Mouse (Mus musculus) small intestine, adult 2 months (tissue): ENCODE data around the gene Gm10719. TPM values are rescaled to one million over a fixed set of nuclear protein-coding genes. Genes with fewer than 3 reads are reported as not detected.
"Not testable (repeated sequence)": the region's sequence is repeated elsewhere in the genome, so short reads cannot be mapped to it uniquely, and the experiment has no call there.

ENCODE experiments used
- H3K27ac ChIP-seq: fragments of 200-500 bp; 2 replicates; pipeline ENCODE4 v1.5.1; 2012; ENCODE audit warnings: low read depth, low read length, control low read depth, inconsistent platforms; ENCODE audit not compliant: insufficient read depth
- H3K27me3 ChIP-seq: fragments of 200-500 bp; 2 replicates; pipeline ENCODE4 v1.6.1; 2012; ENCODE audit warnings: mild to moderate bottlenecking, moderate library complexity, low read length, inconsistent platforms; ENCODE audit not compliant: control insufficient read depth, insufficient read depth
- H3K36me3 ChIP-seq: fragments of 200-500 bp; 2 replicates; pipeline ENCODE4 v1.6.1; 2012; ENCODE audit warnings: mild to moderate bottlenecking, low read length, control low read depth, inconsistent platforms; ENCODE audit not compliant: control insufficient read depth, insufficient read depth
- H3K4me1 ChIP-seq: fragments of 200-500 bp; 2 replicates; pipeline ENCODE4 v1.6.1; 2012; ENCODE audit warnings: low read length, inconsistent platforms, mixed read lengths; ENCODE audit not compliant: control insufficient read depth, insufficient read depth, insufficient read length
- H3K4me3 ChIP-seq: fragments of 200-500 bp; 2 replicates; pipeline ENCODE4 v1.5.1; 2012; ENCODE audit warnings: low read depth, mild to moderate bottlenecking, control low read depth, inconsistent platforms, low read length, moderate library complexity
- WGBS: fragments of 180-500 bp; shearing (Covaris S2); methylation state at CpG from one replicate; pipeline ENCODE4 v1.1.7; 2018; 5-methylcytosine and 5-hydroxymethylcytosine counted together
- polyA plus RNA-seq: library from polyadenylated mRNA; depleted of rRNA; stranded (reverse); fragments of >200 nt; gene quantifications from 2 replicates; pipeline ENCODE4 v1.2.3, GENCODE M21; 2012; rRNA removed

The Gm10719 gene
- polyA plus RNA-seq, 1 experiment = not detected

DNA sequence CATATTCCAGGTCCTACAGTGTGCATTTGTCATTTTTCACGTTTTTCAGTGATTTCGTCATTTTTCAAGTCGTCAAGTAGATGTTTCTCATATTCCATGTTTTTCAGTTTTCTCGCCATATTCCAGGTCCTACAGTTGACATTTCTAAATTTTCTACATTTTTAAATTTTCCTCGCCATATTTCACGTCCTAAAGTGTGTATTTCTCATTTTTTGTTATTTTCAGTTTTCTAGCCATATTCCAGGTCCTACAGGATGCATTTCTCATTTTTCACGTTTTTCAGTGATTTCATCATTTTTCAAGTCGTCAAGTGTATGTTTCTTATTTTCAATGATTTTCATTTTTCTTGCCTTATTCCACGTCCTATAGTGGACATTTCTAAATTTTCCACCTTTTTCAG is 9.5 kb downstream of the Gm10719 start:
- not testable (repeated sequence) for H3K4me1 ChIP-seq, H3K27ac ChIP-seq, H3K36me3 ChIP-seq, H3K4me3 ChIP-seq, H3K27me3 ChIP-seq
- WGBS = 70% methylated on average over 9 of the region's 9 CpGs

DNA sequence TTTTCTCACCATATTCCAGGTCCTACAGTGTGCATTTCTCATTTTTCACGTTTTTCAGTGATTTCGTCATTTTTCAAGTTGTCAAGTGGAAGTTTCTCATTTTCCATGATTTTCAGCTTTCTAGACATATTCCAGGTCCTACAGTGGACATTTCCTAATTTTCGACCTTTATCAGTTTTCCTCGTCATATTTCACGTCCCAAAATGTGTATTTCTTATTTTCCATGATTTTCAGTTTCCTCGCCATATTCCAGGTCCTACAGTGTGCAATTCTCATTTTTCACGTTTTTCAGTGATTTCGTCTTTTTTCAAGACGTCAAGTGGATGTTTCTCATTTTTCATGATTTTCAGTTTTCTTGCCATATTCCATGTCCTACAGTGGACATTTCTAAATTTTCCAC is 10.0 kb downstream of the Gm10719 start:
- not testable (repeated sequence) for H3K36me3 ChIP-seq, H3K27ac ChIP-seq, H3K4me3 ChIP-seq, H3K4me1 ChIP-seq, H3K27me3 ChIP-seq
- WGBS = 75% methylated on average over 9 of the region's 9 CpGs

DNA sequence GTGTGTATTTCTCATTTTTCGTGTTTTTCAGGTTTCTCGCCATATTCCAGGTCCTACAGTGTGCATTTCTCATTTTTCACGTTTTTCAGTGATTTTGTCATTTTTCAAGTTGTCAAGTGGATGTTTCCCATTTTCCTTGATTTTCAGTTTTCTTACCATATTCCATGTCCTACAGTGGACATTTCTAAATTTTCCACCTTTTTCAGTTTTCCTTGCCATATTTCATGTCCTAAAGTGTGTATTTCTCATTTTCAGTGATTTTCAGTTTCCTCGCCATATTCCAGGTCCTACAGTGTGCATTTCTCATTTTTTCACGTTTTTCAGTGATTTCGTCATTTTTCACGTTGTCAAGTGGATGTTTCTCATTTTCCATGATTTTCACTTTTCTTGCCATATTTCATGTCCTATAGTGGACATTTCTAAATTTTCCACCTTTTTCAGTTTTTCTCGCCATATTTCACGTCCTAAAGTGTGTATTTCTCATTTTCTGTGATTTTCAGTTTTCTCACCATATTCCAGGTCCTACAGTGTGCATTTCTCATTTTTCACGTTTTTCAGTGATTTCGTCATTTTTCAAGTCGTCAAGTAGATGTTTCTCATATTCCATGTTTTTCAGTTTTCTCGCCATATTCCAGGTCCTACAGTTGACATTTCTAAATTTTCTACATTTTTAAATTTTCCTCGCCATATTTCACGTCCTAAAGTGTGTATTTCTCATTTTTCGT is 12.2 kb downstream of the Gm10719 start:
- not testable (repeated sequence) for H3K4me1 ChIP-seq, H3K27me3 ChIP-seq, H3K27ac ChIP-seq, H3K4me3 ChIP-seq, H3K36me3 ChIP-seq
- 68% methylated on average over 13 of the region's 16 CpGs for WGBS

DNA sequence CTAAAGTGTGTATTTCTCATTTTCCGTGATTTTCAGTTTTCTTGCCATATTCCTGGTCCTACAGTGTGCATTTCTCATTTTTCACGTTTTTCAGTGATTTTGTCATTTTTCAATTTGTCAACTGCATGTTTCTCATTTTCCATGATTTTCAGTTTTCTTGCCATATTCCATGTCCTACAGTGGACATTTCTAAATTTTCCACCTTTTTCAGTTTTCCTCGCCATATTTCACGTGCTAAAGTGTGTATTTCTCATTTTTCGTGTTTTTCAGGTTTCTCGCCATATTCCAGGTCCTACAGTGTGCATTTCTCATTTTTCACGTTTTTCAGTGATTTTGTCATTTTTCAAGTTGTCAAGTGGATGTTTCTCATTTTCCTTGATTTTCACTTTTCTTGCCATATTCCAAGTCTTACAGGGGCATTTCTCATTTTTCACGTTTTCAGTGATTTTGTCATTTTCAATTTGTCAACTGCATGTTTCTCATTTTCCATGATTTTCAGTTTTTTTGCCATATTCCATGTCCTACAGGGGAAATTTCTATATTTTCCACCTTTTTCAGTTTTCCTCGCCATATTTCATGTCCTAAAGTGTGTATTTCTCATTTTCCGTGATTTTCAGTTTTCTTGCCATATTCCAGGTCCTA is 13.6 kb downstream of the Gm10719 start:
- not testable (repeated sequence) for H3K27ac ChIP-seq, H3K4me1 ChIP-seq, H3K27me3 ChIP-seq, H3K36me3 ChIP-seq, H3K4me3 ChIP-seq
- 68% methylated on average over 2 of the region's 10 CpGs for WGBS

DNA sequence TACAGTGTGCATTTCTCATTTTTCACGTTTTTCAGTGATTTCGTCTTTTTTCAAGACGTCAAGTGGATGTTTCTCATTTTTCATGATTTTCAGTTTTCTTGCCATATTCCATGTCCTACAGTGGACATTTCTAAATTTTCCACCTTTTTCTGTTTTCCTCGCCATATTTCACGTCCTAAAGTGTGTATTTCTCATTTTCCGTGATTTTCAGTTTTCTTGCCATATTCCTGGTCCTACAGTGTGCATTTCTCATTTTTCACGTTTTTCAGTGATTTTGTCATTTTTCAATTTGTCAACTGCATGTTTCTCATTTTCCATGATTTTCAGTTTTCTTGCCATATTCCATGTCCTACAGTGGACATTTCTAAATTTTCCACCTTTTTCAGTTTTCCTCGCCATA is 17.1 kb downstream of the Gm10719 start, which contains the start of gene Gm17535:
Gene Gm17535, plus strand, starts transcription at position 301 of the 400 bp plus-strand sequence.
- H3K4me3 ChIP-seq, H3K36me3 ChIP-seq, H3K27ac ChIP-seq, H3K4me1 ChIP-seq, H3K27me3 ChIP-seq: not testable (repeated sequence)
- WGBS = 60% methylated on average over 1 of the region's 8 CpGs

DNA sequence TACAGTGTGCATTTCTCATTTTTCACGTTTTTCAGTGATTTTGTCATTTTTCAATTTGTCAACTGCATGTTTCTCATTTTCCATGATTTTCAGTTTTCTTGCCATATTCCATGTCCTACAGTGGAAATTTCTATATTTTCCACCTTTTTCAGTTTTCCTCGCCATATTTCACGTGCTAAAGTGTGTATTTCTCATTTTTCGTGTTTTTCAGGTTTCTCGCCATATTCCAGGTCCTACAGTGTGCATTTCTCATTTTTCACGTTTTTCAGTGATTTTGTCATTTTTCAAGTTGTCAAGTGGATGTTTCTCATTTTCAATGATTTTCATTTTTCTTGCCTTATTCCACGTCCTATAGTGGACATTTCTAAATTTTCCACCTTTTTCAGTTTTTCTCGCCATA is 19.4 kb downstream of the Gm10719 start, which contains the start of gene Gm10715:
Gene Gm10715, plus strand, starts transcription at position 301 of the 400 bp plus-strand sequence.
- H3K4me3 ChIP-seq, H3K27me3 ChIP-seq: not testable (repeated sequence)
- 84% methylated on average over 8 of the region's 8 CpGs for WGBS

DNA sequence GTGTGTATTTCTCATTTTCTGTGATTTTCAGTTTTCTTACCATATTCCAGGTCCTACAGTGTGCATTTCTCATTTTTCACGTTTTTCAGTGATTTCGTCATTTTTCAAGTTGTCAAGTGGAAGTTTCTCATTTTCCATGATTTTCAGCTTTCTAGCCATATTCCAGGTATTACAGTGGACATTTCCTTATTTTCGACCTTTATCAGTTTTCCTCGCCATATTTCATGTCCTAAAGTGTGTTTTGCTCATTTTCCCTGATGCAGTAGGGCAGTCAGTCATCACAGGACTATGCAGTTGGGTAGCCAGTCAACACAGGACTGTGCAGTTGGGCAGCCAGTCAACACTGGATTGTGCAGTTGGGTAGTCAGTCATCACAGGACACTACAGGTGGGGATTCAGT is 21.0 kb downstream of the Gm10719 start:
- not testable (repeated sequence) for H3K27me3 ChIP-seq, H3K4me1 ChIP-seq, H3K4me3 ChIP-seq, H3K27ac ChIP-seq, H3K36me3 ChIP-seq
- WGBS = 69% methylated on average over 4 of the region's 4 CpGs

More for the DNA sequence above, 19.4 kb downstream of the Gm10719 start, which contains the start of gene Gm10715:
- not testable (repeated sequence) for H3K36me3 ChIP-seq, H3K27ac ChIP-seq, H3K4me1 ChIP-seq

Other genes with a start within 250 kb of the Gm10719 start
- gene Gm10722, start 16.5 kb upstream of the Gm10719 start, polyA plus RNA-seq = not detected in 2 replicates
- gene Gm11168, start 14.1 kb upstream of the Gm10719 start, polyA plus RNA-seq = not detected in 2 replicates
- not detected in 2 replicates for gene Gm10721, start 4.3 kb upstream of the Gm10719 start, polyA plus RNA-seq
- gene Gm10720, start 1.8 kb upstream of the Gm10719 start, polyA plus RNA-seq = not detected in 2 replicates
- gene Gm10718, start 6.1 kb downstream of the Gm10719 start, polyA plus RNA-seq = not detected in 2 replicates
- not detected in 2 replicates for gene Gm10717, start 8.0 kb downstream of the Gm10719 start, polyA plus RNA-seq
- gene Gm17535, start 17.2 kb downstream of the Gm10719 start, polyA plus RNA-seq = not detected in 2 replicates
- not detected in 2 replicates for gene Gm10715, start 19.5 kb downstream of the Gm10719 start, polyA plus RNA-seq